Mouse (Mus musculus) embryonic facial prominence, embryonic 11.5 days (tissue): ENCODE results near the gene Prpsap1. TPM values are rescaled to one million over a fixed set of nuclear protein-coding genes. Genes with fewer than 3 reads are reported as not detected.
A peak's percentile ranks its signal among the peaks of the same experiment; 100 is the strongest.

ENCODE experiments used
- ATAC-seq: fragments of 200-750 bp; cut with Nextera tagmentation; replicated peaks from 2 replicates; pipeline ENCODE4 v1.8.0; 2017; ENCODE audit warnings: low read depth; ENCODE audit not compliant: insufficient number of reproducible peaks, low FRiP score, low TSS enrichment
- DNase-seq: peaks from one replicate; pipeline ENCODE4 v3.0.0-alpha.2; 2015; ENCODE audit warnings: low spot score
- H3K27ac ChIP-seq: fragments of 300-500 bp; sonication (generic); replicated peaks from 2 replicates; pipeline ENCODE4 v1.5.1; 2014; ENCODE audit warnings: mild to moderate bottlenecking, low read depth, low read length, control low read depth
- H3K27me3 ChIP-seq: fragments of 300-500 bp; sonication (generic); 2 replicates; pipeline ENCODE4 v1.6.1; 2014; ENCODE audit warnings: mild to moderate bottlenecking, low read length, moderate library complexity, mixed read lengths; ENCODE audit not compliant: control insufficient read depth, insufficient read depth
- H3K36me3 ChIP-seq: fragments of 300-500 bp; sonication (generic); replicated peaks from 2 replicates; pipeline ENCODE4 v1.6.1; 2014; ENCODE audit warnings: low read depth, mild to moderate bottlenecking, low read length, moderate library complexity, mixed read lengths; ENCODE audit not compliant: control insufficient read depth, insufficient read depth
- H3K4me1 ChIP-seq: fragments of 300-500 bp; sonication (generic); 2 replicates; pipeline ENCODE4 v1.6.1; 2014; ENCODE audit warnings: low read length, mixed read lengths; ENCODE audit not compliant: control insufficient read depth, insufficient read depth
- H3K4me2 ChIP-seq: fragments of 300-500 bp; sonication (generic); 2 replicates; pipeline ENCODE4 v1.6.1; 2014; ENCODE audit warnings: low read depth, mild to moderate bottlenecking, control low read depth, low read length, moderate library complexity
- H3K4me3 ChIP-seq: fragments of 300-500 bp; sonication (generic); 2 replicates; pipeline ENCODE4 v1.5.1; 2014; ENCODE audit warnings: low read depth, low read length, control low read depth
- H3K9ac ChIP-seq: fragments of 300-500 bp; sonication (generic); replicated peaks from 2 replicates; pipeline ENCODE4 v1.6.1; 2014; ENCODE audit warnings: mild to moderate bottlenecking, control low read depth, low read length
- H3K9me3 ChIP-seq: fragments of 300-500 bp; sonication (generic); replicated peaks from 2 replicates; pipeline ENCODE4 v1.6.1; 2016; ENCODE audit warnings: mild to moderate bottlenecking, low read length, inconsistent platforms, mixed read lengths; ENCODE audit not compliant: control insufficient read depth
- WGBS: fragments of 180-500 bp; shearing (Covaris S2); extraction: QIAGEN DNeasy Blood & Tissue Kit; methylation state at CpG from one replicate; pipeline ENCODE4 v1.1.7; 2014; 5-methylcytosine and 5-hydroxymethylcytosine counted together
- polyA plus RNA-seq: library from polyadenylated mRNA; unstranded; fragments of >200 nt; fragmentation: Nextera tagmentation; extraction: Ambion mirVana; gene quantifications from 2 replicates; pipeline ENCODE4 v1.2.1, GENCODE M21; 2014

Gene Prpsap1
- polyA plus RNA-seq, 1 experiment from 2014 or later: 171 TPM

- 0 out of 2 replicates have a peak, but pooled peaks have one; percentile 27 for ATAC-seq
- H3K4me3 ChIP-seq: no peak overlapping the region
- 8% methylated on average over 2 of the region's 2 CpGs for WGBS
These were observed 30.2 kb downstream of the Prpsap1 start for GRCm38 (mm10) chr11:116463833-116464232.

GRCm38 (mm10) chr11:116463338-116463737 is 30.7 kb downstream of the Prpsap1 start:
- H3K9me3 ChIP-seq: no peaks in the 10 kb centered on the region
- H3K36me3 ChIP-seq: no peaks in the 10 kb centered on the region
- WGBS: 65% methylated on average over 5 of the region's 5 CpGs
- H3K4me3 ChIP-seq: no peak overlapping the region
- H3K4me1 ChIP-seq: no peaks in the 10 kb centered on the region
- no peaks in the 10 kb centered on the region for H3K27me3 ChIP-seq
- no peak overlapping the region for H3K4me2 ChIP-seq
- H3K27ac ChIP-seq: no peak overlapping the region
- H3K9ac ChIP-seq: 0 out of 2 replicates have a peak overlapping the region, but pooled peaks have one; percentile 6
- DNase-seq (no peak), ATAC-seq (0 out of 2 replicates have a peak, but pooled peaks have one; percentile 44)

More at GRCm38 (mm10) chr11:116463833-116464232, 30.2 kb downstream of the Prpsap1 start:
- Histone ChIP-seq H3K4me1 (no peaks in the 10 kb centered on the region), H3K27ac (no peak overlapping the region), H3K9ac (0 out of 2 replicates have a peak overlapping the region, but pooled peaks have one; percentile 6), H3K36me3 (no peaks in the 10 kb centered on the region), H3K4me2 (no peak overlapping the region), H3K9me3 (no peaks in the 10 kb centered on the region), H3K27me3 (no peaks in the 10 kb centered on the region)
- peak; percentile 90 for DNase-seq

- Histone ChIP-seq H3K27ac (no peak overlapping the region), H3K27me3 (no peaks in the 10 kb centered on the region), H3K4me3 (no peak overlapping the region), H3K36me3 (no peaks in the 10 kb centered on the region), H3K9ac (no peak overlapping the region), H3K4me2 (no peak overlapping the region), H3K9me3 (no peaks in the 10 kb centered on the region), H3K4me1 (no peaks in the 10 kb centered on the region)
- WGBS: 44% methylated on average over 4 of the region's 4 CpGs
- DNase-seq (no peak), ATAC-seq (no peak)
These were observed 34.2 kb downstream of the Prpsap1 start for GRCm38 (mm10) chr11:116459786-116460185.

- Histone ChIP-seq H3K36me3 (no peaks in the 10 kb centered on the region), H3K9me3 (no peaks in the 10 kb centered on the region), H3K9ac (no peak overlapping the region), H3K4me2 (no peak overlapping the region), H3K27ac (no peak overlapping the region), H3K27me3 (no peaks in the 10 kb centered on the region), H3K4me3 (no peak overlapping the region), H3K4me1 (no peaks in the 10 kb centered on the region)
- WGBS: 85% methylated on average over 8 of the region's 8 CpGs
- ATAC-seq: no peak
- no peak for DNase-seq
These were observed 37.8 kb downstream of the Prpsap1 start for GRCm38 (mm10) chr11:116456234-116456633.

GRCm38 (mm10) chr11:116453889-116454288 is 40.1 kb downstream of the Prpsap1 start:
- WGBS: 92% methylated on average over 10 of the region's 10 CpGs
- ATAC-seq: no peak
- H3K4me2 ChIP-seq: no peak overlapping the region
- H3K27me3 ChIP-seq: no peaks in the 10 kb centered on the region
- no peaks in the 10 kb centered on the region for H3K9me3 ChIP-seq
- H3K4me1 ChIP-seq: no peaks in the 10 kb centered on the region
- H3K4me3 ChIP-seq: no peak overlapping the region
- DNase-seq: no peak
- H3K9ac ChIP-seq: no peak overlapping the region
- H3K36me3 ChIP-seq: no peaks in the 10 kb centered on the region
- H3K27ac ChIP-seq: no peak overlapping the region

GRCm38 (mm10) chr11:116449341-116449740 is 44.7 kb downstream of the Prpsap1 start:
- Histone ChIP-seq H3K27ac (no peak overlapping the region), H3K9ac (no peak overlapping the region), H3K4me1 (peaks cover 4% of the 10 kb centered on the region; the same call in 1 of the 2 replicates), H3K4me3 (no peak overlapping the region), H3K27me3 (peaks cover 6% of the 10 kb centered on the region), H3K36me3 (no peaks in the 10 kb centered on the region), H3K9me3 (no peaks in the 10 kb centered on the region), H3K4me2 (no peak overlapping the region)
- DNase-seq: no peak
- no peak for ATAC-seq
- WGBS: 98% methylated on average over 3 of the region's 3 CpGs

- Histone ChIP-seq H3K4me2 (no peak overlapping the region), H3K27ac (no peak overlapping the region), H3K27me3 (peaks cover 6% of the 10 kb centered on the region), H3K4me1 (peaks cover 4% of the 10 kb centered on the region; the same call in 1 of the 2 replicates), H3K9me3 (no peaks in the 10 kb centered on the region), H3K36me3 (no peaks in the 10 kb centered on the region), H3K9ac (no peak overlapping the region), H3K4me3 (no peak overlapping the region)
- WGBS: 64% methylated on average over 5 of the region's 5 CpGs
- no peak for DNase-seq
- ATAC-seq: no peak
These were observed 46.2 kb downstream of the Prpsap1 start for GRCm38 (mm10) chr11:116447822-116448221.

- Histone ChIP-seq H3K4me2 (no peak overlapping the region), H3K4me3 (no peak overlapping the region)
These were observed 47.6 kb downstream of the Prpsap1 start for GRCm38 (mm10) chr11:116446308-116446887.

More at GRCm38 (mm10) chr11:116446308-116446887, 47.6 kb downstream of the Prpsap1 start:
- 15% methylated on average over 19 of the region's 19 CpGs for WGBS
- H3K36me3 ChIP-seq: no peaks in the 10 kb centered on the region
- peaks cover 6% of the 10 kb centered on the region for H3K27me3 ChIP-seq
- H3K4me1 ChIP-seq: peaks cover 4% of the 10 kb centered on the region; the same call in 1 of the 2 replicates
- no peak overlapping the region for H3K9ac ChIP-seq
- DNase-seq: no peak
- peak; percentile 31; the same call in 1 of the 2 replicates for ATAC-seq
- no peak overlapping the region for H3K27ac ChIP-seq
- no peaks in the 10 kb centered on the region for H3K9me3 ChIP-seq
